Comparison of ENCODE assay signal across 9 mouse cellular contexts in genomic region chr11:102082322-102082721, GRCm38 (mm10). TPM values are rescaled to one million over a fixed set of nuclear protein-coding genes. Genes with fewer than 3 reads are reported as not detected.
DNase-seq lines count a peak whose midpoint lies in the region; ATAC-seq and TF ChIP-seq lines count a peak whose summit lies in the region.
"Had no signal": no experiment of that assay in that cellular context is flagged by ENCODE, and none has a peak within 500 bp of the region (broad histone marks: within the 10 kb centered on the region; RNA-seq: fewer than 3 reads in every experiment).

No protein-coding gene starts in this region.

- H3K36me3 ChIP-seq in thymus, adult 2 months (ENCODE audit: control insufficient read depth, insufficient read depth, low read length): no peaks in the 10 kb centered on the region
- H3K36me3 ChIP-seq in forebrain, embryonic 10.5 days (replicated peaks): peaks cover 52% of the 10 kb centered on the region
- no peaks in the 10 kb centered on the region for H3K36me3 ChIP-seq in heart, embryonic 15.5 days
- H3K36me3 ChIP-seq in kidney, postnatal 0 days (ENCODE audit: insufficient read depth, low read length): no peaks in the 10 kb centered on the region
- H3K36me3 ChIP-seq in midbrain, embryonic 16.5 days (ENCODE audit: control insufficient read depth, insufficient read depth, low read length): peaks cover 13% of the 10 kb centered on the region; the same call in 1 of the 2 replicates

- H3K4me1 ChIP-seq in thymus, adult 2 months (replicated peaks; ENCODE audit: control insufficient read depth, insufficient read depth, low read length): peaks cover 6% of the 10 kb centered on the region
- H3K4me1 ChIP-seq in forebrain, embryonic 10.5 days: peaks cover 61% of the 10 kb centered on the region
- peaks cover 20% of the 10 kb centered on the region for H3K4me1 ChIP-seq in heart, embryonic 15.5 days (replicated peaks)
- H3K4me1 ChIP-seq in kidney, postnatal 0 days (replicated peaks; ENCODE audit: insufficient read depth, low read length): peaks cover 8% of the 10 kb centered on the region; the same call in 1 of the 2 replicates
- peaks cover 30% of the 10 kb centered on the region for H3K4me1 ChIP-seq in midbrain, embryonic 16.5 days (ENCODE audit: control insufficient read depth, insufficient read depth, low read length)

- DNase-seq in thymus, postnatal 14 days: peak; percentile 33
- DNase-seq in thymus, adult 2 months: no peak
- peak; percentile 85 for DNase-seq in forebrain, embryonic 10.5 days (ENCODE audit: extremely low spot score, low spot score)
- DNase-seq in kidney, postnatal 0 days (ENCODE audit: low spot score): peak; percentile 85
- peak; percentile 87 for DNase-seq in liver
- DNase-seq in testis, postnatal 14 days (ENCODE audit: low spot score): peak; percentile 76

- no peak for TF ChIP-seq POLR2A in thymus, adult 2 months (IDR thresholded peaks at IDR 0.05; ENCODE audit: control insufficient read depth, extremely low read depth, insufficient read depth, low read length, poor library complexity)

- peak; percentile 82 for ATAC-seq in heart, embryonic 15.5 days (replicated peaks; ENCODE audit: insufficient number of reproducible peaks, insufficient read depth, low FRiP score, low read depth)
- peak; percentile 73 for ATAC-seq in kidney, postnatal 0 days (replicated peaks; ENCODE audit: low FRiP score, low read depth)
- ATAC-seq in midbrain, embryonic 16.5 days: peak; percentile 72

- peak overlapping the region; percentile 61 for H3K9ac ChIP-seq in heart, embryonic 15.5 days
- H3K9ac ChIP-seq in kidney, postnatal 0 days (ENCODE audit: low read depth, low read length): peak overlapping the region; percentile 57
- peak overlapping the region; percentile 71 for H3K9ac ChIP-seq in midbrain, embryonic 16.5 days (ENCODE audit: low read depth, low read length)

- no peak overlapping the region for H3K27ac ChIP-seq in thymus, adult 2 months (ENCODE audit: control insufficient read depth, insufficient read depth, low read length)
- peak overlapping the region; percentile 75 for H3K27ac ChIP-seq in forebrain, embryonic 10.5 days
- H3K27ac ChIP-seq in heart, embryonic 15.5 days: no peak overlapping the region
- H3K27ac ChIP-seq in kidney, postnatal 0 days: no peak overlapping the region
- no peak overlapping the region for H3K27ac ChIP-seq in midbrain, embryonic 16.5 days (ENCODE audit: low read length)

- 12% methylated on average over 18 of the region's 18 CpGs for WGBS in thymus, adult 2 months
- WGBS in forebrain, embryonic 10.5 days: under 1% methylated on average over 18 of the region's 18 CpGs
- WGBS in heart, embryonic 15.5 days: 1% methylated on average over 18 of the region's 18 CpGs
- WGBS in kidney, postnatal 0 days: 2% methylated on average over 18 of the region's 18 CpGs
- WGBS in midbrain, embryonic 16.5 days: 3% methylated on average over 18 of the region's 18 CpGs

- no peak for TF ChIP-seq CTCF in thymus, adult 2 months (IDR thresholded peaks at IDR 0.05; ENCODE audit: borderline replicate concordance, control insufficient read depth, extremely low read depth, insufficient read depth, low read length, poor library complexity)
- no peak for TF ChIP-seq CTCF in kidney, postnatal 0 days (IDR thresholded peaks at IDR 0.05; ENCODE audit: low read depth)

- H3K4me3 ChIP-seq in thymus, adult 2 months (ENCODE audit: control insufficient read depth, insufficient read depth, low read length): no peak overlapping the region
- peak overlapping the region; percentile 57 for H3K4me3 ChIP-seq in forebrain, embryonic 10.5 days
- H3K4me3 ChIP-seq in heart, embryonic 15.5 days: peak overlapping the region; percentile 46
- peak overlapping the region; percentile 29 for H3K4me3 ChIP-seq in kidney, postnatal 0 days (replicated peaks; ENCODE audit: low read depth, low read length)
- H3K4me3 ChIP-seq in midbrain, embryonic 16.5 days (ENCODE audit: low read depth, low read length): peak overlapping the region; percentile 41

- H3K27me3 ChIP-seq in thymus, adult 2 months (ENCODE audit: control insufficient read depth, insufficient read depth, low read length): peaks cover 8% of the 10 kb centered on the region; the same call in 1 of the 2 replicates
- H3K27me3 ChIP-seq in forebrain, embryonic 10.5 days (ENCODE audit: poor library complexity, severe bottlenecking): peaks cover 26% of the 10 kb centered on the region
- H3K27me3 ChIP-seq in heart, embryonic 15.5 days: no peaks in the 10 kb centered on the region
- no peaks in the 10 kb centered on the region for H3K27me3 ChIP-seq in kidney, postnatal 0 days (ENCODE audit: insufficient read depth, low read length)
- no peaks in the 10 kb centered on the region for H3K27me3 ChIP-seq in midbrain, embryonic 16.5 days (ENCODE audit: control insufficient read depth, insufficient read depth, low read depth, low read length)

- H3K4me2 ChIP-seq in heart, embryonic 15.5 days: peak overlapping the region; percentile 81
- H3K4me2 ChIP-seq in kidney, postnatal 0 days (ENCODE audit: low read length): peak overlapping the region; percentile 65
- peak overlapping the region; percentile 83 for H3K4me2 ChIP-seq in midbrain, embryonic 16.5 days (ENCODE audit: low read length)

- peaks cover 7% of the 10 kb centered on the region; the same call in 1 of the 2 replicates for H3K9me3 ChIP-seq in forebrain, embryonic 10.5 days
- no peaks in the 10 kb centered on the region for H3K9me3 ChIP-seq in heart, embryonic 15.5 days (replicated peaks)
- H3K9me3 ChIP-seq in kidney, postnatal 0 days (replicated peaks; ENCODE audit: low read length): no peaks in the 10 kb centered on the region
- H3K9me3 ChIP-seq in midbrain, embryonic 16.5 days (replicated peaks; ENCODE audit: control insufficient read depth, low read length, poor library complexity, severe bottlenecking): no peaks in the 10 kb centered on the region
- H3K9me3 ChIP-seq: G1E had no signal

RNA-seq across cellular contexts. Expression of gene Mpp2, which starts 6.0 kb away (rescaled TPM):
- polyA plus RNA-seq in thymus, adult 2 months (2012; rRNA removed): 3.7 and 3.8 TPM in 2 replicates
- polyA plus RNA-seq in forebrain, embryonic 10.5 days (2016; fragmentation: Nextera tagmentation; extraction: Ambion mirVana): 15.7 and 16.2 TPM in 2 replicates
- 6.0 and 9.3 TPM in 2 replicates for polyA plus RNA-seq in heart, embryonic 15.5 days (2015; fragmentation: Nextera tagmentation; extraction: Ambion mirVana)
- 8.8 and 9.3 TPM in 2 replicates for polyA plus RNA-seq in kidney, postnatal 0 days (2015; fragmentation: Nextera tagmentation; extraction: Ambion mirVana)
- 31.8 and 39.9 TPM in 2 replicates for polyA plus RNA-seq in midbrain, embryonic 16.5 days (2015; fragmentation: Nextera tagmentation; extraction: Ambion mirVana)

RNA-seq across cellular contexts. Expression of gene Ppy, which starts 18.8 kb away (rescaled TPM):
- polyA plus RNA-seq in thymus, adult 2 months (2012; rRNA removed): 11.8 TPM in 2 replicates
- polyA plus RNA-seq in forebrain, embryonic 10.5 days (2016; fragmentation: Nextera tagmentation; extraction: Ambion mirVana): not detected in 2 replicates
- not detected in 2 replicates for polyA plus RNA-seq in heart, embryonic 15.5 days (2015; fragmentation: Nextera tagmentation; extraction: Ambion mirVana)
- polyA plus RNA-seq in kidney, postnatal 0 days (2015; fragmentation: Nextera tagmentation; extraction: Ambion mirVana): not detected in 2 replicates
- polyA plus RNA-seq in midbrain, embryonic 16.5 days (2015; fragmentation: Nextera tagmentation; extraction: Ambion mirVana): not detected in 2 replicates

RNA-seq across cellular contexts. Expression of gene Pyy, which starts 25.3 kb away (rescaled TPM):
- polyA plus RNA-seq in thymus, adult 2 months (2012; rRNA removed): 51.8 and 53.2 TPM in 2 replicates
- polyA plus RNA-seq in forebrain, embryonic 10.5 days (2016; fragmentation: Nextera tagmentation; extraction: Ambion mirVana): not detected in 2 replicates
- not detected in 2 replicates for polyA plus RNA-seq in heart, embryonic 15.5 days (2015; fragmentation: Nextera tagmentation; extraction: Ambion mirVana)
- not detected in 2 replicates for polyA plus RNA-seq in kidney, postnatal 0 days (2015; fragmentation: Nextera tagmentation; extraction: Ambion mirVana)
- not detected in 2 replicates for polyA plus RNA-seq in midbrain, embryonic 16.5 days (2015; fragmentation: Nextera tagmentation; extraction: Ambion mirVana)
- polyA plus RNA-seq: G1E had no signal

RNA-seq across cellular contexts. Expression of gene Cd300lg, which starts 41.0 kb away (rescaled TPM):
- 12.5 and 18.3 TPM in 2 replicates for polyA plus RNA-seq in thymus, adult 2 months (2012; rRNA removed)
- polyA plus RNA-seq in forebrain, embryonic 10.5 days (2016; fragmentation: Nextera tagmentation; extraction: Ambion mirVana): 0.14 and 0.23 TPM in 2 replicates
- polyA plus RNA-seq in heart, embryonic 15.5 days (2015; fragmentation: Nextera tagmentation; extraction: Ambion mirVana): 7.2 and 8.4 TPM in 2 replicates
- 2.8 and 2.9 TPM in 2 replicates for polyA plus RNA-seq in kidney, postnatal 0 days (2015; fragmentation: Nextera tagmentation; extraction: Ambion mirVana)
- polyA plus RNA-seq in midbrain, embryonic 16.5 days (2015; fragmentation: Nextera tagmentation; extraction: Ambion mirVana): 0.23 and 0.46 TPM in 2 replicates
- polyA plus RNA-seq: G1E had no signal

RNA-seq across cellular contexts. Expression of gene Mpp3, which starts 54.1 kb away (rescaled TPM):
- polyA plus RNA-seq in thymus, adult 2 months (2012; rRNA removed): 0.28 and 0.50 TPM in 2 replicates
- polyA plus RNA-seq in forebrain, embryonic 10.5 days (2016; fragmentation: Nextera tagmentation; extraction: Ambion mirVana): 13.5 and 16.1 TPM in 2 replicates
- polyA plus RNA-seq in heart, embryonic 15.5 days (2015; fragmentation: Nextera tagmentation; extraction: Ambion mirVana): 2.9 and 3.6 TPM in 2 replicates
- polyA plus RNA-seq in kidney, postnatal 0 days (2015; fragmentation: Nextera tagmentation; extraction: Ambion mirVana): 3.5 and 4.2 TPM in 2 replicates
- 57.4 and 64.6 TPM in 2 replicates for polyA plus RNA-seq in midbrain, embryonic 16.5 days (2015; fragmentation: Nextera tagmentation; extraction: Ambion mirVana)
- polyA plus RNA-seq: G1E had no signal

Comparison
In these comparisons a context has a peak if more than half of its experiments do, and no peak if none do; other contexts are left out.
1. RNA of gene Ppy, which starts 18.8 kb away (polyA plus RNA-seq): 11.8 TPM in thymus, adult 2 months; not detected in kidney, postnatal 0 days, not detected in forebrain, embryonic 10.5 days, not detected in heart, embryonic 15.5 days and not detected in midbrain, embryonic 16.5 days; every median in the first group is over 10 times any median in the second.
2. RNA of gene Pyy, which starts 25.3 kb away (polyA plus RNA-seq): 51.8 to 53.2 TPM in thymus, adult 2 months; not detected in heart, embryonic 15.5 days, not detected in midbrain, embryonic 16.5 days, not detected in forebrain, embryonic 10.5 days and not detected in kidney, postnatal 0 days; every median in the first group is over 10 times any median in the second.
3. Peak in every context shown above with its lines, with median percentiles within 50 percentile points of each other: ATAC-seq, H3K4me2 ChIP-seq and H3K9ac ChIP-seq.